Mouse (Mus musculus) heart, embryonic 12.5 days (tissue): ENCODE results near the gene Kat14. TPM values are rescaled to one million over a fixed set of nuclear protein-coding genes. Genes with fewer than 3 reads are reported as not detected.

Source experiments
- ATAC-seq: fragments of 200-750 bp; cut with Nextera tagmentation; 2 replicates; pipeline ENCODE4 v1.8.0; 2017; ENCODE audit warnings: moderate TSS enrichment, moderate library complexity; ENCODE audit not compliant: insufficient number of reproducible peaks, low FRiP score
- H3K27ac ChIP-seq: fragments of 300-500 bp; sonication (generic); 2 replicates; pipeline ENCODE4 v1.5.1; 2016; ENCODE audit warnings: mild to moderate bottlenecking, moderate library complexity; ENCODE audit not compliant: poor library complexity, severe bottlenecking
- H3K27me3 ChIP-seq: fragments of 300-500 bp; sonication (generic); replicated peaks from 2 replicates; pipeline ENCODE4 v1.6.1; 2016; ENCODE audit warnings: mild to moderate bottlenecking, moderate library complexity
- H3K36me3 ChIP-seq: fragments of 300-500 bp; sonication (generic); 2 replicates; pipeline ENCODE4 v1.6.1; 2016; ENCODE audit warnings: mild to moderate bottlenecking, moderate library complexity
- H3K4me1 ChIP-seq: fragments of 300-500 bp; sonication (generic); replicated peaks from 2 replicates; pipeline ENCODE4 v1.6.1; 2016; ENCODE audit warnings: mild to moderate bottlenecking
- H3K4me2 ChIP-seq: fragments of 300-500 bp; sonication (generic); 2 replicates; pipeline ENCODE4 v1.6.1; 2016; ENCODE audit warnings: mild to moderate bottlenecking, moderate library complexity
- H3K4me3 ChIP-seq: fragments of 300-500 bp; sonication (generic); 2 replicates; pipeline ENCODE4 v1.5.1; 2016; ENCODE audit warnings: mild to moderate bottlenecking
- H3K9ac ChIP-seq: fragments of 300-500 bp; sonication (generic); 2 replicates; pipeline ENCODE4 v1.6.1; 2016; ENCODE audit warnings: mild to moderate bottlenecking, moderate library complexity
- H3K9me3 ChIP-seq: fragments of 300-500 bp; sonication (generic); replicated peaks from 2 replicates; pipeline ENCODE4 v1.6.1; 2016; ENCODE audit warnings: mild to moderate bottlenecking, moderate library complexity
- WGBS: fragments of 180-500 bp; shearing (Covaris S2); methylation state at CpG from one replicate; pipeline ENCODE4 v1.1.7; 2016; 5-methylcytosine and 5-hydroxymethylcytosine counted together
- polyA plus RNA-seq: library from polyadenylated mRNA; unstranded; fragments of >200 nt; fragmentation: Nextera tagmentation; extraction: Ambion mirVana; gene quantifications from 2 replicates; pipeline ENCODE4 v1.2.1, GENCODE M21; 2016

The Kat14 gene
- polyA plus RNA-seq, 1 experiment from 2014 or later: 27.5 TPM

DNA sequence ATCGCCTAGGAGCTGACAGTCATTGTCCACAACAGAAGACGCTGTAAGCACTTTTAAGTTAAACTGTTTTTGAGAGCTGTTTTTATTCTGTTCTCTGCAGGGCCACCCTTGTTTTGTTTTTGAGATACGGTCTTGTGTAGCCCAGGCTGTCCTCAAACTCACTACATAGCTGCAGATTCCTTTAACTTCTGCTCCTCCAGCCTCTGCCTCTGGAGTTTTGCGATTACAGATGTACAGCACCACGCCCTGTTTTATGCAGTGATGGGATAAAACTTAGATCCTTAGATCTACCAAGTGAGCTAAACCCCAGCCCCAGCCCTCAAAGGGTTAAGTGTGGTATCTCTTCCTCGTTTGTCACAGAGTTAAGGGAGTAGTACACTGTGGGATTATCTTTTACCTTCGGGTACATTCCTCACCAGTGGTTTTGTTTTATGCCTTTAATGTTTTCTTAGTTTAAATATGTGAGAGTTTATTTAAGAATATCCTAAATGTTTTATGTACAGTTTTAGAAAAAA is 13.9 kb downstream of the Kat14 start:
- no peaks in the 10 kb centered on the region for H3K9me3 ChIP-seq
- H3K36me3 ChIP-seq: peaks cover 86% of the 10 kb centered on the region
- no peak for ATAC-seq
- H3K27me3 ChIP-seq: no peaks in the 10 kb centered on the region
- H3K27ac ChIP-seq: no peak overlapping the region
- 71% methylated on average over 7 of the region's 7 CpGs for WGBS
- H3K4me2 ChIP-seq: no peak overlapping the region
- peaks cover 17% of the 10 kb centered on the region; the same call in 1 of the 2 replicates for H3K4me1 ChIP-seq
- no peak overlapping the region for H3K4me3 ChIP-seq
- H3K9ac ChIP-seq: no peak overlapping the region

DNA sequence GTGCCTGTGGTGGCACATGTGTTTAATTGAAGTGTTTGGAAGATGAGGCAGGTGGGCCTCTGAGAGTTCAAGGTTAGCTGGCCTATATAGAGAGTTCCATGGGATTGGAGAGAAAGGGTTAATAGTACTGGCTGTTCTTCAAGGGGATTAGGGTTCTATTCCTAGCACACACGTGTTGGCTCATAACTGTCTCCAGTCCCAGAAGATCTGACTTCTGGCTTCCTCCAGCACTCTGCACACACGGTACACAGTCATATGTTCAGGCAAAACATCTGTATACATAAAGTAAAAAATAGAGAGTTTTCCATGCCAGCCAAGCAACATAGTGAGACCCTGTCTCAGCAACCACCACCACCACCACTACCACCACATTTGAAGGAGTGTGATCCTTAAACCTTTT is 17.5 kb downstream of the Kat14 start:
- H3K27me3 ChIP-seq: no peaks in the 10 kb centered on the region
- 56% methylated on average over 2 of the region's 2 CpGs for WGBS
- H3K9ac ChIP-seq: no peak overlapping the region
- H3K36me3 ChIP-seq: peaks cover 82% of the 10 kb centered on the region
- no peak for ATAC-seq
- no peak overlapping the region; the same call in 1 of the 2 replicates for H3K27ac ChIP-seq
- H3K9me3 ChIP-seq: no peaks in the 10 kb centered on the region
- no peak overlapping the region for H3K4me2 ChIP-seq
- peaks cover 8% of the 10 kb centered on the region; the same call in 1 of the 2 replicates for H3K4me1 ChIP-seq
- H3K4me3 ChIP-seq: no peak overlapping the region

DNA sequence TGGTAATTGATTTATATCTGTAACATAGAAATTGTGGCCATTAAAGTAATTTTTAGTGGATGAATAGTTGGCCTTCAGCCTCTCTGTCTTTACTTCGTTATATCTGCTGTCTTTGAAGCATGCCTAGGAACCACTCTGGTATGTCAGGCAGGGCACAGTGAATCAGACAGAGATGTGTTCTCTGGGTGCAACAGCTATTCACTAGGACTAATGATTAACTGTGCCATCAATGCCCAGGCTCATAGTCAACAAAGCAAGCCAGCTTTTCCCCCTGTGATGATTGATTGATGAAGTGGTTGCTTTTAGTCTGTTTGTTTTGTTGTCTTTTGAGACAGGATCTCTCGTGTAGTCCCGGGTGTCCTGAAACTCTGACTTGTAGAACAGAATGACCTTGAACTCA is 19.6 kb downstream of the Kat14 start:
- no peak overlapping the region for H3K4me2 ChIP-seq
- peaks cover 7% of the 10 kb centered on the region; the same call in 1 of the 2 replicates for H3K4me1 ChIP-seq
- H3K27ac ChIP-seq: no peak overlapping the region
- H3K36me3 ChIP-seq: peaks cover 78% of the 10 kb centered on the region
- H3K27me3 ChIP-seq: no peaks in the 10 kb centered on the region
- 69% methylated on average over 3 of the region's 3 CpGs for WGBS
- no peaks in the 10 kb centered on the region for H3K9me3 ChIP-seq
- H3K9ac ChIP-seq: no peak overlapping the region
- no peak for ATAC-seq
- H3K4me3 ChIP-seq: no peak overlapping the region

DNA sequence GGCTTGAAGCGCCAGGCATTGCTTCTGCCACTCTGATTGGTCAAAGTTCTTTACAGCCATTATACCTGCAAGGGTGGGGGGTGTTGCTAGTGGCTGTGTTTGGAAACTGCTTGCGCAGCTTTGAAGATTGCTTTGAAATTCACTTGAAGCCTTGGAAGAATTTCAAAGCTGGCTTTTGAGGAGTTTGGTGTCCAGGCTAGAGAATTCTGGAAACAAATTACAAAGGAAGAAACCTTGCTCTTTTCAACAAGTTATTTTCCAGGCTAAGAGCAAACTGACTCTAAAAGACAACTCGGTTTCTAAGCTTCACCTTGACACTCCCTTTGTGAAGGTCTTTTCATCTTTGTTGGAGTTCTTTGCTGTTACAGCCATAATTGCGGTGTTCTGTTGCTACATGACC is 30.7 kb downstream of the Kat14 start:
- no peak for ATAC-seq
- H3K36me3 ChIP-seq: peaks cover 83% of the 10 kb centered on the region
- H3K27ac ChIP-seq: no peak overlapping the region
- no peak overlapping the region for H3K4me2 ChIP-seq
- no peaks in the 10 kb centered on the region for H3K4me1 ChIP-seq
- no peaks in the 10 kb centered on the region for H3K9me3 ChIP-seq
- no peak overlapping the region for H3K9ac ChIP-seq
- 91% methylated on average over 4 of the region's 4 CpGs for WGBS
- H3K27me3 ChIP-seq: no peaks in the 10 kb centered on the region
- no peak overlapping the region for H3K4me3 ChIP-seq

DNA sequence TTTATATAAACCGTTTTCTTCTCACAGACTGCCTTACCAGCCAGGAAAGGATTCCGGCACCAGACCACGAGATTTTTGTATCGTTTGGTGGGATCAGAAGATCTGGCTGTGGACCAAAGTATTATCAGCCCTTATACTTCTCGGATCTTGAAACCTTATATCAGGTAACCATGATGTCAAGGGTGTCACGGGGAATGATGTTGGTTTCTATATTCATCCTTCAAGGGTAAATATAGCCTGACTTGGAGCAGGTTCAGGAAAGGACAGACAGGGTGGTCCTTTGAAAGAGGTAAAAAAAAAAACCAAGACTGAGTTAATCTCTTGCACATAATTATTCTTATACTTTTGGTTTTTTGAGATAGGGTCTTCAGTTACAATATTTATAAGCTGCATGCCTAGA is 31.9 kb downstream of the Kat14 start:
- ATAC-seq: no peak
- peaks cover 80% of the 10 kb centered on the region for H3K36me3 ChIP-seq
- H3K9me3 ChIP-seq: no peaks in the 10 kb centered on the region
- no peak overlapping the region for H3K4me3 ChIP-seq
- no peak overlapping the region for H3K27ac ChIP-seq
- H3K27me3 ChIP-seq: no peaks in the 10 kb centered on the region
- WGBS: 75% methylated on average over 6 of the region's 6 CpGs
- no peaks in the 10 kb centered on the region for H3K4me1 ChIP-seq
- no peak overlapping the region for H3K4me2 ChIP-seq
- no peak overlapping the region for H3K9ac ChIP-seq

DNA sequence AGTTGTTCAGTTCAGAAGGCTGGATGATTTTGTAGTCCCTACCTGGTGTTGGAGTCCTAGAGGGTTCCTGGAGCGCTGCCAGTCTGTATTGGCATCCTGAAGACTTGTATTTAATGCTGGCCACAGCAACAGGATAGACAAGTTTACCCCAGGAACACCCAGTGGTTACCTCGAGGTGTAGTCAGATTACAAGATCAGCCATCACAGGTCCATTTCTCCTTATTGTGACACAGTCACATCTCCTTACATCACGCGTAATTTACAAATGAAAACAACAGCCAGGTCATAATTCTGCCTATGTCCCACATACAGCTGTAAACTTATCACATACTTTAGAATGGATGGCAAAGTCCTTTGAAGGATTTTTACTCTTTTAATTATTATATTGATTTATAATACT is 40.3 kb downstream of the Kat14 start:
- H3K4me3 ChIP-seq: no peak overlapping the region
- no peaks in the 10 kb centered on the region for H3K9me3 ChIP-seq
- H3K9ac ChIP-seq: no peak overlapping the region
- no peak for ATAC-seq
- H3K27me3 ChIP-seq: no peaks in the 10 kb centered on the region
- WGBS: 88% methylated on average over 4 of the region's 4 CpGs
- H3K36me3 ChIP-seq: peaks cover 60% of the 10 kb centered on the region
- H3K4me2 ChIP-seq: no peak overlapping the region
- H3K27ac ChIP-seq: no peak overlapping the region
- H3K4me1 ChIP-seq: no peaks in the 10 kb centered on the region

DNA sequence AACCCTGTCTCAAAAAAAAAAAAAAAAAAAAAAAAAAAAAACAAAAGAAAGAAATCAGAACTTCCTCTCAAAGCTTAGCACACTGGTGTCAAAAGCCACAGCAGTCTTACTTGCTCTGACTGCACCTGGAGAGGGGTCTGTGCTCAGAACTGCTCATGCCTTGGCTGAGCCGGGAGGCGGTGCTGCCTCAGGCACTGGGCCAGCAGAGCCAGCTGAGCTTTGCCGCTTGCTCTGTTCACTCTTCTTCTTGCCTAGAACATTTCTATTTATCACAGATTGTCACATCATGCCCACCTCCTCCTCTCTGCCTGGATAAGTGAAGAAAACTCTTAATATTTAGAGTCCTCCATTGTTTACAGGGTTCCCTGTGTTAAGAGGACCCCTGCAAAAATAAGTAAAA is 41.8 kb downstream of the Kat14 start:
- no peaks in the 10 kb centered on the region for H3K27me3 ChIP-seq
- no peak overlapping the region for H3K27ac ChIP-seq
- 87% methylated on average over 3 of the region's 3 CpGs for WGBS
- H3K9me3 ChIP-seq: no peaks in the 10 kb centered on the region
- H3K4me3 ChIP-seq: no peak overlapping the region
- H3K4me2 ChIP-seq: no peak overlapping the region
- no peaks in the 10 kb centered on the region for H3K4me1 ChIP-seq
- no peak for ATAC-seq
- peaks cover 52% of the 10 kb centered on the region for H3K36me3 ChIP-seq
- no peak overlapping the region for H3K9ac ChIP-seq

DNA sequence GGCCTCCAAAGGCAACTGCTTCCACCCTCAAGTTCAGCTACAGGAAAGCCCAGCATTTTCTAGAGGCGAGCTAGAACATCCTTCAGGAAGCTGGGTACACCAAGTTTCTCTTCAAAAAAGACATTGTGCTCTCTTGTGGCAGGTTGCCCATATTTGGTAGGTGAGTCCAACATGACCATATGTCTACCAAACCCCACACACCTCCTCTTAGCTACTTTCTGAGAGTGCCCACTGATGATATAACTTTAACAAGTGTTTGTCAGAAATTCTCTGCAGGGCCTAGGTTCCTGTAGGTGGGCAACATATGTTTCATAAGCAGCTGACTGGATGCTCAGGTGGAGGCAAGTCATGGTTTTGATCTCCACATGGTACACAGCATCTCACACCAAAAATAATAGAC is 45.9 kb downstream of the Kat14 start:
- no peak for ATAC-seq
- Histone ChIP-seq H3K36me3 (peaks cover 18% of the 10 kb centered on the region), H3K9ac (no peak overlapping the region), H3K4me2 (no peak overlapping the region), H3K4me3 (no peak overlapping the region), H3K4me1 (no peaks in the 10 kb centered on the region), H3K27me3 (no peaks in the 10 kb centered on the region), H3K27ac (no peak overlapping the region), H3K9me3 (no peaks in the 10 kb centered on the region)
- 73% methylated on average over 1 of the region's 1 CpGs for WGBS

DNA sequence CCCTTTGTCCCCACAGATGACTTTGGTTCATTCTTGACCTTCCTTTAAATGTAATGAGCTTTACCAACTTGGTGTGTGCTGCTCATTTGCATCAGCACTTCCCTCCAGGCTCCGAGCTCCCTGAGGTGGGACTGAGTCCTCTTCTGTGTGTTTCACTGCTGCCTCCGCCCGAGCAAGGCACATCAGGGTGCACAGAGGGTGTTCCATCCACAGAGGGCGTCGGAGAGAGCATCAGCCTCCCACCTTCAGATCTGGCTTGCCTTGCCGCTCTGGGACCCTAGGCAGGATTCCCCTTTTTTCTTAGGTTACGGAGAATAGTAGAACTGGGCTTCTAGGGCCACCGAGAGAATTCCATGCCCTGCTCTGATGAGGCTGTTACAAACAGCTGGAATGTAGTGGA is 48.1 kb downstream of the Kat14 start:
- Histone ChIP-seq H3K27me3 (no peaks in the 10 kb centered on the region), H3K4me1 (no peaks in the 10 kb centered on the region), H3K9ac (no peak overlapping the region), H3K36me3 (peaks cover 5% of the 10 kb centered on the region), H3K4me3 (no peak overlapping the region), H3K9me3 (no peaks in the 10 kb centered on the region), H3K27ac (no peak overlapping the region), H3K4me2 (no peak overlapping the region)
- no peak for ATAC-seq
- 48% methylated on average over 8 of the region's 8 CpGs for WGBS

DNA sequence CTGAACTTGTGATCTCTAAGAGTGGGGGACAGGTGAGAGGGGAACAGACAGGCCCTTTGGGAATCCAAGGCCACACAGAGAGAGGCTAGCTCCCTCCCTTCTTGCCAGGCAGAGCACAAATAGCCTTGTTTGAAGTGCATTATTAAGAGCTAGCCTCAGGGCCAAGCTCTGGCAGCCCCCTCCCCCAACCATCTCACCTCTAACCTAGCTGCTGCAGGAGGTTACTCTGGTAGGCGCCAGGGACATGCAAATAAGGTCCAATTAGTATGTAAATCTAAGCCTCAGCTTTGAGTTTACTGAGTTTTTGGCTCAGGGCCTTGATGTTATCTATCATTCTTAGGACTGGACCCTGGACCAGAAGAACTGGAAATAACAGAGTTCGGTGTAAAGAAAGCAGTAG is 49.3 kb downstream of the Kat14 start:
- Histone ChIP-seq H3K4me3 (no peak overlapping the region), H3K27me3 (no peaks in the 10 kb centered on the region), H3K4me1 (no peaks in the 10 kb centered on the region), H3K36me3 (peaks cover 5% of the 10 kb centered on the region), H3K27ac (no peak overlapping the region), H3K4me2 (no peak overlapping the region), H3K9ac (no peak overlapping the region), H3K9me3 (no peaks in the 10 kb centered on the region)
- 31% methylated on average over 2 of the region's 2 CpGs for WGBS
- no peak for ATAC-seq

DNA sequence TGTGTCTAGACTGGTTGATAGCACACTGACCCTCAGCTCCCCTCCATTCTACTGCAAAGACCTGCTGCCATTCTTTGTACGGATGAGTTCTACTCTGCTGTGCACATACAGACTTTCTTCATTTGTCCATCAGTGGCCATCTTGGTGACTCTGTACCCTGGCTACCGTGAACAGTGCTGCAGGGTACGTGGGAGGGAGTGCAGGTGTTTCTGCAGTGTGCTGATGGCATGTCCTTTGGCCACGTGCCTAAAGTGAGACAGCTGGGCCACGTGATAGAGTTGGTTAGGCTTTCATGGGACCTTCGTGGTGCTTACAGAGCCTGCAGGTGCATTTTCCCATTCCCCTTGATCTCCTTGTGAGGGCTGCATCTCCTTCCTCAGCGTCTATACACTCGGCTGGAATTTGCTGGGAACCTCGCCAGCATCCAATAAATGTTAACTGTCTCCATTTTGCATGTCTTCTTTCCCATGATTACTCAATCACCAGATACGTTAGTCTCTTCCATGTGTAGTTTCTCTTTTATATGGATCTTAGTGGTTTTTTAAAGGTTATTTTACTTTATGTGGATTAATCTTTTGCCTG is 53.4 kb downstream of the Kat14 start:
- Histone ChIP-seq H3K4me1 (no peaks in the 10 kb centered on the region), H3K9me3 (no peaks in the 10 kb centered on the region), H3K9ac (no peak overlapping the region), H3K4me2 (no peak overlapping the region), H3K36me3 (no peaks in the 10 kb centered on the region), H3K4me3 (no peak overlapping the region), H3K27ac (no peak overlapping the region), H3K27me3 (no peaks in the 10 kb centered on the region)
- 79% methylated on average over 10 of the region's 10 CpGs for WGBS
- ATAC-seq: no peak

DNA sequence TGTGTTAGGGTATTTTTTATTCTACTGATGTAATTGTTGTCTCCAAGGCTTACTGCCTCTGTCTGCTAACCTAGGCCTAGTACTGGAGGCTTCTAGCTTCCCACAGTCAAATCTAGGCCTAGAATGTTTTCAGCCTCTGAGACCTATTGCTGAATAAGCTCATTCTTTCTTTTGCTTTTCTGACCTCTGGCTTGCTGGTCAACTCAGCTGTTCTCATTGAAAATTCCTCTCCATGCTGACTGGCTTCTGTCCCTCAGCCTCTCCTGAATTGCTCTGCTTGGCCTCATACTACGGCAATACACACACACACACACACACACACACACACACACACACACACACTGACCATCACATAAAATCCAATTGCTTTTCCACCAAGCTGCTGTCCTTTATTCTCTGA is 57.0 kb downstream of the Kat14 start:
- Histone ChIP-seq H3K4me1 (no peaks in the 10 kb centered on the region; the same call in 1 of the 2 replicates), H3K27ac (no peak overlapping the region), H3K9ac (no peak overlapping the region), H3K27me3 (no peaks in the 10 kb centered on the region), H3K9me3 (no peaks in the 10 kb centered on the region), H3K4me2 (no peak overlapping the region), H3K4me3 (no peak overlapping the region), H3K36me3 (no peaks in the 10 kb centered on the region)
- no peak for ATAC-seq
- 67% methylated on average over 1 of the region's 1 CpGs for WGBS
